Mouse (Mus musculus) bone marrow macrophage, adult 2 months (primary cell): ENCODE measurements around the gene Btbd6.

Experiments used
- CTCF ChIP-seq: IDR thresholded peaks from 2 replicates; pipeline ENCODE4 v1.5.1; 2012; ENCODE audit warnings: low read depth, mild to moderate bottlenecking, low read length, moderate library complexity
- POLR2A ChIP-seq: IDR thresholded peaks from 2 replicates; pipeline ENCODE4 v1.6.1; 2012; ENCODE audit warnings: mild to moderate bottlenecking, low read depth, low read length, borderline replicate concordance

- TF ChIP-seq CTCF = no peak
- TF ChIP-seq POLR2A = no peak
Measured at GRCm38 (mm10) chr12:113028067-113028466, 51.8 kb downstream of the Btbd6 start.
